Mouse (Mus musculus) kidney, embryonic 15.5 days (tissue): ENCODE results near the gene Ogfod2. TPM values are rescaled to one million over a fixed set of nuclear protein-coding genes. Genes with fewer than 3 reads are reported as not detected.

ENCODE experiments used
- ATAC-seq: fragments of 200-750 bp; cut with Nextera tagmentation; replicated peaks from 2 replicates; pipeline ENCODE4 v1.8.0; 2017; ENCODE audit warnings: moderate TSS enrichment; ENCODE audit not compliant: low FRiP score
- H3K27ac ChIP-seq: fragments of 300-500 bp; sonication (generic); 2 replicates; pipeline ENCODE4 v1.5.1; 2015; ENCODE audit warnings: mild to moderate bottlenecking, inconsistent platforms
- H3K27me3 ChIP-seq: fragments of 300-500 bp; sonication (generic); 2 replicates; pipeline ENCODE4 v1.6.1; 2015; ENCODE audit warnings: inconsistent platforms
- H3K36me3 ChIP-seq: fragments of 300-500 bp; sonication (generic); 2 replicates; pipeline ENCODE4 v1.6.1; 2015; ENCODE audit warnings: inconsistent platforms
- H3K4me1 ChIP-seq: fragments of 300-500 bp; sonication (generic); 2 replicates; pipeline ENCODE4 v1.6.1; 2015; ENCODE audit warnings: inconsistent platforms
- H3K4me2 ChIP-seq: fragments of 300-500 bp; sonication (generic); 2 replicates; pipeline ENCODE4 v1.6.1; 2015; ENCODE audit warnings: moderate library complexity, mild to moderate bottlenecking, inconsistent platforms
- H3K4me3 ChIP-seq: fragments of 300-500 bp; sonication (generic); replicated peaks from 2 replicates; pipeline ENCODE4 v1.5.1; 2015; ENCODE audit warnings: mild to moderate bottlenecking, inconsistent platforms
- H3K9ac ChIP-seq: fragments of 300-500 bp; sonication (generic); 2 replicates; pipeline ENCODE4 v1.6.1; 2015; ENCODE audit warnings: mild to moderate bottlenecking, inconsistent platforms
- H3K9me3 ChIP-seq: fragments of 300-500 bp; sonication (generic); replicated peaks from 2 replicates; pipeline ENCODE4 v1.6.1; 2016; ENCODE audit warnings: inconsistent platforms
- WGBS: fragments of 180-500 bp; shearing (Covaris S2); methylation state at CpG from one replicate; pipeline ENCODE4 v1.1.7; 2015; ENCODE audit warnings: mixed read lengths; 5-methylcytosine and 5-hydroxymethylcytosine counted together
- polyA plus RNA-seq: library from polyadenylated mRNA; unstranded; fragments of >200 nt; fragmentation: Nextera tagmentation; extraction: Ambion mirVana; gene quantifications from 2 replicates; pipeline ENCODE4 v1.2.1, GENCODE M21; 2015

Gene Ogfod2
- polyA plus RNA-seq, 1 experiment from 2014 or later = 24.7 TPM

DNA sequence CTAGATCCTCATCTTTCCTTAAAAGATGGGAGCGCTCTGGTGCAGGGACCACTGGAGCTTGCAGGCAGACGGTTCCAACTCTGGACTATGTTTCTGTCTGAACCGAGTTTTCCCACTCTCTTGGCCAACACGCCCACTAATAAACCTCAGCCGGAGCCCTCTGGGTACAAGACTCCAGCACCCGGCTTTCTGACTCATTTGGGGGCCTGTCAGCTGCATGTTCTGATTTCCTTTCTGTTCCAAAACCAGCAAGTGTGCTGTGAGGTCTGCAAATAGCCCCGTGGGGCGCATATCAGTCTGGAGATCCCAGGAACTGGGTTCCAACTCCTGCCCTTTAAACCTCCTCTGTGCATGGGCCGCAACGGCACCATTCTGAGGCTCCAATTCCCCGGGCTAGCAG lies 51.3 kb downstream of the Ogfod2 start:
- Histone ChIP-seq H3K9me3 (no peaks in the 10 kb centered on the region), H3K4me3 (no peak overlapping the region), H3K4me2 (no peak overlapping the region), H3K27me3 (no peaks in the 10 kb centered on the region), H3K27ac (no peak overlapping the region), H3K36me3 (no peaks in the 10 kb centered on the region), H3K4me1 (peaks cover 62% of the 10 kb centered on the region), H3K9ac (no peak overlapping the region)
- whole genome bisulfite sequencing = 80% methylated on average over 11 of the region's 11 CpGs
- ATAC-seq = no peak

Other genes starting within 250 kb of the Ogfod2 start
- 0.10 TPM in 1 of 2 replicates, not detected in the other for gene Hcar2, start 246.8 kb upstream of the Ogfod2 start, polyA plus RNA-seq
- gene Hcar1, start 232.3 kb upstream of the Ogfod2 start, polyA plus RNA-seq = 2.0 TPM in 2 replicates
- gene Denr, start 205.1 kb upstream of the Ogfod2 start, polyA plus RNA-seq = 145 and 164 TPM in 2 replicates
- 1.7 and 2.9 TPM in 2 replicates for gene Gm43518, start 184.9 kb upstream of the Ogfod2 start, polyA plus RNA-seq
- gene Ccdc62, start 181.6 kb upstream of the Ogfod2 start, polyA plus RNA-seq = 6.0 and 6.9 TPM in 2 replicates
- 18.2 and 20.0 TPM in 2 replicates for gene Hip1r, start 138.7 kb upstream of the Ogfod2 start, polyA plus RNA-seq
- 33.8 and 35.3 TPM in 2 replicates for gene Vps37b, start 80.0 kb upstream of the Ogfod2 start, polyA plus RNA-seq
- 1.5 and 1.7 TPM in 2 replicates for gene Abcb9, start 16.5 kb upstream of the Ogfod2 start, polyA plus RNA-seq
- gene Arl6ip4, start 3.8 kb downstream of the Ogfod2 start, polyA plus RNA-seq = 101 and 108 TPM in 2 replicates
- 3.5 and 3.6 TPM in 2 replicates for gene Pitpnm2, start 137.5 kb downstream of the Ogfod2 start, polyA plus RNA-seq
- 13.4 TPM in 2 replicates for gene Mphosph9, start 215.7 kb downstream of the Ogfod2 start, polyA plus RNA-seq
- gene 2810006K23Rik, start 215.8 kb downstream of the Ogfod2 start, polyA plus RNA-seq = 20.0 and 21.7 TPM in 2 replicates